Mouse (Mus musculus) forebrain, embryonic 13.5 days (tissue): Measurements from ENCODE around the gene Cfap57. TPM values are rescaled to one million over a fixed set of nuclear protein-coding genes. Genes with fewer than 3 reads are reported as not detected.
"Not testable (repeated sequence)": the region's sequence is repeated elsewhere in the genome, so short reads cannot be mapped to it uniquely, and the experiment has no call there.

Source experiments
- ATAC-seq: fragments of 200-750 bp; cut with Nextera tagmentation; 2 replicates; pipeline ENCODE4 v1.8.0; 2017
- H3K27ac ChIP-seq: fragments of 300-500 bp; sonication (generic); 2 replicates; pipeline ENCODE4 v1.5.1; 2015; ENCODE audit warnings: inconsistent platforms, mild to moderate bottlenecking, moderate library complexity
- H3K27me3 ChIP-seq: fragments of 300-500 bp; sonication (generic); 2 replicates; pipeline ENCODE4 v1.6.1; 2015; ENCODE audit warnings: mild to moderate bottlenecking, inconsistent platforms
- H3K36me3 ChIP-seq: fragments of 300-500 bp; sonication (generic); 2 replicates; pipeline ENCODE4 v1.6.1; 2015; ENCODE audit warnings: mild to moderate bottlenecking, inconsistent platforms; ENCODE audit not compliant: poor library complexity, severe bottlenecking
- H3K4me1 ChIP-seq: fragments of 300-500 bp; sonication (generic); 2 replicates; pipeline ENCODE4 v1.6.1; 2015; ENCODE audit warnings: inconsistent platforms
- H3K4me2 ChIP-seq: fragments of 300-500 bp; sonication (generic); 2 replicates; pipeline ENCODE4 v1.6.1; 2015; ENCODE audit warnings: inconsistent platforms, mild to moderate bottlenecking, moderate library complexity
- H3K4me3 ChIP-seq: fragments of 300-500 bp; sonication (generic); 2 replicates; pipeline ENCODE4 v1.5.1; 2015; ENCODE audit warnings: mild to moderate bottlenecking, inconsistent platforms
- H3K9ac ChIP-seq: fragments of 300-500 bp; sonication (generic); 2 replicates; pipeline ENCODE4 v1.6.1; 2015; ENCODE audit warnings: mild to moderate bottlenecking, inconsistent platforms
- H3K9me3 ChIP-seq: fragments of 300-500 bp; sonication (generic); replicated peaks from 2 replicates; pipeline ENCODE4 v1.6.1; 2016; ENCODE audit warnings: inconsistent platforms
- WGBS: fragments of 180-500 bp; shearing (Covaris S2); methylation state at CpG from one replicate; pipeline ENCODE4 v1.1.7; 2015; 5-methylcytosine and 5-hydroxymethylcytosine counted together
- polyA plus RNA-seq: library from polyadenylated mRNA; unstranded; fragments of >200 nt; fragmentation: Nextera tagmentation; extraction: Ambion mirVana; gene quantifications from 2 replicates; pipeline ENCODE4 v1.2.1, GENCODE M21; 2015

Cfap57 gene
- polyA plus RNA-seq, 1 experiment from 2014 or later = 0.90 TPM

DNA sequence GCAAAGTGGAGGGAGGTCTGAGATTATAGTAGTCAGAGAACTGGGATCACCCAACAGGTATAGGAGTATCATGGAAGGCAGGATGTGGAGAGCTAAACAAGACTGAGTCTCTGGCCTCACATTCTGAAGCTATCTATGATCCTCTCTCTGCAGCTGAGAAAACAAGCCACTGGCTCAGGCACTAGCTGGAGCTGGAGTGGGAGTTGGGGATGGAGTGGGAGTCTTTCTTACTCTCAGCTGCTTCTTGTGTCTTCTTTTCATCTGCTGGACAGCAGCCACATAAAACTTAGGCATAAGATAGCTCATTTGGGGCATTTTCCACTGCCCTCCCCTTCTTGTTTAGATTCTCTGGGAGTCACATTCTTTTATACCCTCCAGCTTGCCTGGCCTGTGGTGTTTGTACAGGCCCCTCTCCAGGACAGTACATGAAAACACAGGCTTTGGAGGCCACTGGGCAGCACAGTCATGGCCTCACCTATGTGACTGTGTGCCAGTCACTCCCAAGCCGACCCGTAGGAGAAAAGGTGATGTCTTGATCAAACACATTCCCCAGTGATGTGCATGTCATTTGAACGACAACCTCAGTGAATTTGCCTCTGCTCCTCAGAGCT, 67.4 kb downstream of the Cfap57 start:
- Histone ChIP-seq H3K27ac (no peak overlapping the region), H3K36me3 (no peaks in the 10 kb centered on the region), H3K9me3 (no peaks in the 10 kb centered on the region), H3K4me3 (no peak overlapping the region), H3K4me1 (no peaks in the 10 kb centered on the region), H3K9ac (no peak overlapping the region), H3K4me2 (no peak overlapping the region), H3K27me3 (no peaks in the 10 kb centered on the region)
- WGBS = 73% methylated on average over 3 of the region's 3 CpGs
- no peak for ATAC-seq

DNA sequence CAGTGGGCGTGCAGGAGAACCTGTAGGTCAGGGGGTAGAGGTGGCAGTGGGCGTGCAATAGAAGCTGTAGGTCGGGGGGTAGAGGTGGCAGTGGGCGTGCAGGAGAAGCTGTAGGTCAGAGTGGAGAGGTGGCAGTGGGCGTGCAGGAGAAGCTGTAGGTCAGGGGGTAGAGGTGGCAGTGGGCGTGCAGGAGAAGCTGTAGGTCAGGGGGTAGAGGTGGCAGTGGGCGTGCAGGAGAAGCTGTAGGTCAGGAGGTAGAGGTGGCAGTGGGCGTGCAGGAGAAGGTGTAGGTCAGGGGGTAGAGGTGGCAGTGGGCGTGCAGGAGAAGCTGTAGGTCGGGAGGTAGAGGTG, 72.5 kb downstream of the Cfap57 start:
- not testable (repeated sequence) for H3K27ac ChIP-seq, H3K4me2 ChIP-seq, H3K27me3 ChIP-seq, H3K4me3 ChIP-seq, ATAC-seq, H3K36me3 ChIP-seq, H3K9me3 ChIP-seq, H3K9ac ChIP-seq
- WGBS = 91% methylated on average over 10 of the region's 10 CpGs
- peaks cover 10% of the 10 kb centered on the region for H3K4me1 ChIP-seq

- not testable (repeated sequence) for H3K4me2 ChIP-seq, ATAC-seq, H3K9me3 ChIP-seq, H3K27me3 ChIP-seq, H3K27ac ChIP-seq, H3K9ac ChIP-seq, H3K4me3 ChIP-seq, H3K36me3 ChIP-seq
- WGBS = 90% methylated on average over 23 of the region's 23 CpGs
- H3K4me1 ChIP-seq = peaks cover 10% of the 10 kb centered on the region
These were observed 73.0 kb downstream of the Cfap57 start for GRCm38 (mm10) chr4:118547424-118548129.

GRCm38 (mm10) chr4:118544441-118545127, 76.0 kb downstream of the Cfap57 start:
- Histone ChIP-seq H3K4me2 (0 out of 2 replicates have a peak overlapping the region, but pooled peaks have one; percentile 58), H3K4me3 (no peak overlapping the region), H3K27me3 (0 out of 2 replicates have a peak, but pooled peaks cover 3% of the 10 kb centered on the region), H3K36me3 (no peaks in the 10 kb centered on the region), H3K9me3 (peaks cover 2% of the 10 kb centered on the region), H3K4me1 (peaks cover 10% of the 10 kb centered on the region), H3K27ac (no peak overlapping the region), H3K9ac (no peak overlapping the region)
- no peak for ATAC-seq
- WGBS = 78% methylated on average over 14 of the region's 14 CpGs

DNA sequence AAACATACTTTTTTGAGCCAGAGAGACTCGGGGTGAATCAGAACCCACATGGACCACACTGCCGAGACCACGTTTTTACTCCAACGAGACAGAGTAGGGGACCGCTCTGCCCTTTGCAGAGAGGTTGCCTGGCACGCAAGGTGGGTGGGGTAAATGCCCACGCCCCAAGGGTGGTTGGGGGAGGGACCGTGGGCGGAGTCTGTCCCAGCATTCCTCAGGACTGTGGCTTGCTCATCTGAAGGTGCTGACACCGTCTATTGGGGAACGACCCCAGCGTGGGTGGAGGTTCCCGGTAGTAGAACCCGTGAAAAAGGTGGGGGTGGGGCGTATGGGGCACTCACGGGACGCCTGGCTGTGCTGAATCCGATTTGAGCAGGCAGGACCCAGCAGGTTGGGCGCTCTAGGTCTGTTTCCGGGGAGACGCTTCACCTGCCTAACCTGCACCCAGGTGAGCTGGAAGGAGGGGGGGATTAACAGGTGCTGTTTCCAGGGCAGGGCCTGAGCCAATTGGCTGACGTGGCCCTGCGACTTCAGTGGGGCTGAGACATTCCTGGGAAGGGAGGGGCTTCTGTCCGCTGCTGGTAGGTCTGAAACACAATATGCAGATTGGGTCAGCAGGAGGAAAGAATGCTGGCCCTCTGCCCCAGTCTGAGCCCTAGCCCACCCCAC, 76.9 kb downstream of the Cfap57 start, which contains the start of gene Tmem125:
Tmem125 (minus strand) TSS at position 453 of the 669 bp plus-strand sequence.
- Histone ChIP-seq H3K9ac (peak within 1 kb of the TSS; percentile 8; the same call in 1 of the 2 replicates), H3K4me3 (peak within 1 kb of the TSS; percentile 25), H3K9me3 (peaks cover 2% of the 10 kb centered on the region), H3K4me2 (peak within 1 kb of the TSS; percentile 58), H3K27ac (no peak within 1 kb of the TSS), H3K36me3 (no peaks in the 10 kb centered on the region), H3K4me1 (peaks cover 10% of the 10 kb centered on the region), H3K27me3 (0 out of 2 replicates have a peak, but pooled peaks cover 3% of the 10 kb centered on the region)
- 2% methylated on average over 24 of the region's 24 CpGs for WGBS
- peak; percentile 48; the same call in 1 of the 2 replicates for ATAC-seq

DNA sequence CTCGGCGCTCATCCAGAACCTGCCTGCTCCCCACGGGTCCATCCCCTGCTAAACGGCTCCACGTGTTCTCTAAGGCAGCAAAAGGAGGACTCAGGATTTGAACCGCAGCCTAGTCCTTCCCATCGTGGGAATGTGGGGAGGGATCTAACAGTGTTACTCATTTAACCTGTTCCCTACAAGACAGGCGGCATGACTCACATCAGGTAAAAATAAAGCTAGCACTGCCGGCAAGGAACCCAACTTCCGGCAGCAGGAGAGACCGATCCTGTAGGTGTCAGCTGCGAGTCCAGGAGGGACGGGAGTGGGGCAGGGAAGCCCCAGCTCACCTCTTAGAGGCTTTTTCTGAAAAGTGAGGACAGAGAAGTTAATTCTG, 77.4 kb downstream of the Cfap57 start:
- H3K27ac ChIP-seq = no peak overlapping the region
- peaks cover 2% of the 10 kb centered on the region for H3K9me3 ChIP-seq
- H3K36me3 ChIP-seq = no peaks in the 10 kb centered on the region
- 24% methylated on average over 13 of the region's 13 CpGs for WGBS
- ATAC-seq = no peak
- H3K4me1 ChIP-seq = peaks cover 10% of the 10 kb centered on the region
- H3K27me3 ChIP-seq = 0 out of 2 replicates have a peak, but pooled peaks cover 3% of the 10 kb centered on the region
- peak overlapping the region; percentile 25 for H3K4me3 ChIP-seq
- no peak overlapping the region for H3K9ac ChIP-seq
- H3K4me2 ChIP-seq = peak overlapping the region; percentile 58

GRCm38 (mm10) chr4:118542510-118543157, 77.9 kb downstream of the Cfap57 start:
- Histone ChIP-seq H3K4me2 (no peak overlapping the region), H3K4me3 (no peak overlapping the region), H3K4me1 (peaks cover 10% of the 10 kb centered on the region), H3K27me3 (0 out of 2 replicates have a peak, but pooled peaks cover 3% of the 10 kb centered on the region), H3K27ac (no peak overlapping the region), H3K9ac (no peak overlapping the region), H3K36me3 (no peaks in the 10 kb centered on the region), H3K9me3 (peaks cover 2% of the 10 kb centered on the region)
- ATAC-seq = no peak
- 72% methylated on average over 9 of the region's 9 CpGs for WGBS

DNA sequence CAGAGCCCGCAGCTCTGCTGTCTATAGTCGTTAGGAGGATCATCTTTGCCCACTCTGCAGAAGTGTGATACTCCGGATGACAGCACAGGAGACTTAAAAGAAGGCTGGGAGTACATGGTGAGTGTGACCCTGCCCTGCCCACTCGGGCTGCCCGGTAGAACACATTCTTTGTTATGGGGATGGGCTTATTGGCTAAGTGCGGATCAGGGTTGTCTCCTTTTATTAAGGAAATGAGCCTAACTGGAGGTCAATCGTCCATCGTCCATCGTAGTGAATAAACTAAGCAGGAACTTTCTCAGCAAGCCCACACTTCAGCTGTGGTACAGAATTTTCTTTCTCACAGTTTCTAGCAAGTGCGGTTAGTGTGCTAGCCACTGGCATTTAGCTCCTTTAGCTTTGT, 80.7 kb downstream of the Cfap57 start:
- Histone ChIP-seq H3K27ac (no peak overlapping the region), H3K27me3 (0 out of 2 replicates have a peak, but pooled peaks cover 3% of the 10 kb centered on the region), H3K4me3 (no peak overlapping the region), H3K9ac (no peak overlapping the region), H3K9me3 (no peaks in the 10 kb centered on the region), H3K36me3 (no peaks in the 10 kb centered on the region), H3K4me1 (peaks cover 10% of the 10 kb centered on the region), H3K4me2 (no peak overlapping the region)
- no peak for ATAC-seq
- 8% methylated on average over 10 of the region's 10 CpGs for WGBS

DNA sequence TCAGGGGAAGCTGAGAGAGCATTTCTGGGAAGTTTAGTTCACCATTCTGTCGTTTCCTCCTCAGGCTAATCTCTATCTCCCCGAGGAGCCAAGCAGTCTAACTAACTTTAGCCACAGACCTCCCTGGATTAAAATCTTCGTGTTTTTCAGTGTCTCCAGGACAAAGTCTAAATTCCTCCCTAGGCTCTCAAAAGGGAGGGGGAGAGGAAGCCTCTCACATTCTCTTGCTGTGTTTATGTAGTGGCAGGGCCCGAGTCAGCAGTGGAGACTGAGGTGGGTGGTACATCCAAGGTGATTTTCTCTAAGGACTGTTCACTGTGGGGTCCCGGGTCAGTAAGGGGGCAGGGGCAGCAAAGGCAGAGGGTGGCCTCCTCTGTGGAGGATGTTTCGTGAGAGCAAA, 82.8 kb downstream of the Cfap57 start:
- 0 out of 2 replicates have a peak, but pooled peaks cover 3% of the 10 kb centered on the region for H3K27me3 ChIP-seq
- H3K27ac ChIP-seq = no peak overlapping the region
- 42% methylated on average over 6 of the region's 6 CpGs for WGBS
- no peak for ATAC-seq
- H3K36me3 ChIP-seq = no peaks in the 10 kb centered on the region
- H3K9me3 ChIP-seq = no peaks in the 10 kb centered on the region
- no peaks in the 10 kb centered on the region for H3K4me1 ChIP-seq
- H3K4me2 ChIP-seq = no peak overlapping the region
- H3K9ac ChIP-seq = no peak overlapping the region
- H3K4me3 ChIP-seq = no peak overlapping the region

DNA sequence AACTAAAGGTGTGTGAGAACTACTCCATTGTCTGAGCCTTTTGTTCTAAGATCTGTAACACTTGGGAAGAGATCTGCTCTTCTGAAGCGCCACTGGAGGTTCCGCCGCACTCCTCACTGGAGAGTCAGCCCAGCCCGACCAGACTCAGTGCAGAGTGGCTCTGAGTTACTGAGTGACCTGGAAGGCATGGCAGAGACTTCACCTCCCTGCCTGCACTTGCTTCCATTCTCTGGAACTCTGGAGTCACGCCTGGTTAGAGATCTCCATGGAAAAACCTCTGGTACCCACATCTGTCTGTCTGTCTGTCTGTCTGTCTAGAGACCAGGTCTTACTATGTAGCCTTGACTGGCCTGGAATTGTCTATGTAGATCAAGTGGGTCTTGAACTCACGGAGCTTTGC, 85.0 kb downstream of the Cfap57 start:
- no peak overlapping the region for H3K4me2 ChIP-seq
- H3K36me3 ChIP-seq = no peaks in the 10 kb centered on the region
- no peak overlapping the region for H3K9ac ChIP-seq
- no peak overlapping the region for H3K4me3 ChIP-seq
- ATAC-seq = no peak
- H3K4me1 ChIP-seq = no peaks in the 10 kb centered on the region
- H3K27me3 ChIP-seq = no peaks in the 10 kb centered on the region
- H3K27ac ChIP-seq = no peak overlapping the region
- WGBS = 77% methylated on average over 6 of the region's 6 CpGs
- H3K9me3 ChIP-seq = no peaks in the 10 kb centered on the region

GRCm38 (mm10) chr4:118533605-118534004, 87.0 kb downstream of the Cfap57 start:
- no peaks in the 10 kb centered on the region for H3K9me3 ChIP-seq
- H3K4me3 ChIP-seq = no peak overlapping the region
- H3K4me2 ChIP-seq = no peak overlapping the region
- 91% methylated on average over 7 of the region's 7 CpGs for WGBS
- no peak overlapping the region for H3K9ac ChIP-seq
- no peak for ATAC-seq
- H3K27ac ChIP-seq = no peak overlapping the region
- no peaks in the 10 kb centered on the region for H3K36me3 ChIP-seq
- no peaks in the 10 kb centered on the region for H3K27me3 ChIP-seq
- no peaks in the 10 kb centered on the region for H3K4me1 ChIP-seq
